Mouse (Mus musculus): Measurements from ENCODE around the gene Plxna4.

DNA sequence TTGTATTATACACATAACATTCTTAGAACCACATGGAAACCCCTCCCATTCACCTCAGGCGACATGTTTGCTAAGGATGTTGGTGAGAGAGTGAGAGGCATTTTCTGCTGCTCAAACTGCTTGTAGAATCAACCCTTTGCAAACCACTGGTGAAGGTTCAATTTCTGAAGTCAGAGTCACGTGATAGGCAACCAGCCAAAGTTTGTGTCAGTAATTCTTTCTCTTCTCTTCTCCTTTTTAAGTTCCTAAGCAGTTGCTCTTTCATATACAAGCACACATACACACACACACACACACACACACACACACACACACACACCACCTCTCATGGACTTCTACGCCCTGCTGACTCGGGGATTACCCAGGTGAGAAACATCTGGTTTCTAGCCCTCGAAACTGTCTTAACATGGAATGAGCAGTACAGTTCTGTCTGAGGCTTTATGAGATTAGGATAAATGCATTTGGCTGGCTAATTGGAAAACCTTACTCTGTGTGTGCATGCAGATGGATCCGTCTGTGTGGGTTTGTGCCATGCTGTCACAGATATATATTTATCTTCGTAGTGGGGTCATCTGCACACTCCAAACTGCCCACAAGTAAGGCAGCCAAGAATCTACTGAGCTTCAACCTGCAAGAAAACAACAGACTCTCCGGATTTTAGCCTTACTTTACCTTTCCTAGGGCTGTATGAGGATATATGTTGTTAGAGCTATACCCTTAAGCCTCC lies 138.6 kb downstream of the Plxna4 start:
- TF ChIP-seq CTCF (IDR thresholded peaks at IDR 0.05; ENCODE audit: low read depth, low read length) = no peak
- no peak for TF ChIP-seq POLR2A (IDR thresholded peaks at IDR 0.05; ENCODE audit: borderline replicate concordance, low read depth, low read length)
